8 mouse cellular contexts compared by ENCODE assay signal in the genomic region with DNA sequence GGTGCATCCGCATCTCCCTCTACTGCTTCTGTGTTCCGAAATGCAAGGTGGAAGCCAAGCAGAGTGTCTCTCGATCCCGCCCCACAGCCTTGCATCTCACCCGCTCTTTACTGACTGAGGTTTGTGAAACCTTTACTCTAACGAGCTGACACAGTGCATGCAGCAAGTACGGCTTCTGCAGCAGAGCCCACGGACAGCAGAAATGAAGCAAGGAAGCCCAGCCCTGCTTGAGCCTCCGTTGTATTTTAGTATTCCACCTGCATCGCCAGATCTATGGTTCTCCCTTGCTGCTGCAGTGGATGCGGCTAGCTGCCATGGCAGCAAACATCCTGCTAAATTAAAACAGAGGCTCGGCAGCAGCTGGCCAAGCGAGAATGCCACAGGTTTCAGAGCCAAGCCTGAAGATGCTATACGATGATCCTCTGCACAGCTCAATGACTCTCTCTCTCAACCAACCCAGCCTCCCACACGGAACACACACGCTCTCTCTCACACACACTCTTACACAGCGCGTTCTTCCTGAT.
A peak's percentile ranks its signal among the peaks of the same experiment; 100 is the strongest.
DNase-seq lines count a peak whose midpoint lies in the region; ATAC-seq lines count a peak whose summit lies in the region.

No protein-coding gene starts in this region.

- H3K36me3 ChIP-seq in heart, embryonic 13.5 days, result no peaks in the 10 kb centered on the region
- H3K36me3 ChIP-seq in hindbrain, embryonic 15.5 days, result no peaks in the 10 kb centered on the region
- H3K36me3 ChIP-seq in midbrain, embryonic 11.5 days (ENCODE audit: control insufficient read depth, insufficient read depth, low read length), result no peaks in the 10 kb centered on the region

- H3K4me2 ChIP-seq in heart, embryonic 13.5 days, result peak overlapping the region; percentile 58
- peak overlapping the region; percentile 60 for H3K4me2 ChIP-seq in hindbrain, embryonic 15.5 days
- H3K4me2 ChIP-seq in midbrain, embryonic 11.5 days, result peak overlapping the region; percentile 60

- no peak for ATAC-seq in heart, embryonic 13.5 days (ENCODE audit: extremely low read depth, insufficient number of reproducible peaks, low FRiP score, low TSS enrichment)
- ATAC-seq in hindbrain, embryonic 15.5 days (ENCODE audit: low FRiP score, low read depth), result peak; percentile 90
- ATAC-seq in midbrain, embryonic 11.5 days (ENCODE audit: low FRiP score), result peak; percentile 79

- H3K4me1 ChIP-seq in heart, embryonic 13.5 days, result no peaks in the 10 kb centered on the region
- H3K4me1 ChIP-seq in hindbrain, embryonic 15.5 days (replicated peaks), result peaks cover 15% of the 10 kb centered on the region; the same call in 1 of the 2 replicates
- no peaks in the 10 kb centered on the region for H3K4me1 ChIP-seq in midbrain, embryonic 11.5 days (ENCODE audit: control insufficient read depth, insufficient read depth, low read length)

- intact Hi-C loops in heart, postnatal 25 days (cut with DNase I), result no loop called here

- no peak overlapping the region for H3K27ac ChIP-seq in heart, embryonic 13.5 days (replicated peaks)
- H3K27ac ChIP-seq in hindbrain, embryonic 15.5 days (replicated peaks), result peak overlapping the region; percentile 91
- peak overlapping the region; percentile 36 for H3K27ac ChIP-seq in midbrain, embryonic 11.5 days (ENCODE audit: low read depth, low read length)

- H3K27me3 ChIP-seq in heart, embryonic 13.5 days (replicated peaks), result no peaks in the 10 kb centered on the region
- H3K27me3 ChIP-seq in hindbrain, embryonic 15.5 days, result no peaks in the 10 kb centered on the region
- H3K27me3 ChIP-seq in midbrain, embryonic 11.5 days (ENCODE audit: control insufficient read depth, insufficient read depth, low read length), result no peaks in the 10 kb centered on the region

- WGBS in heart, embryonic 13.5 days, result 39% methylated on average over 18 of the region's 18 CpGs
- WGBS in hindbrain, embryonic 15.5 days, result 9% methylated on average over 18 of the region's 18 CpGs
- WGBS in midbrain, embryonic 11.5 days, result 13% methylated on average over 18 of the region's 18 CpGs

- no peak overlapping the region for H3K9ac ChIP-seq in heart, embryonic 13.5 days
- H3K9ac ChIP-seq in hindbrain, embryonic 15.5 days, result peak overlapping the region; percentile 52
- H3K9ac ChIP-seq in midbrain, embryonic 11.5 days (ENCODE audit: low read length), result peak overlapping the region; percentile 44

- no peak for DNase-seq in heart, postnatal 25 days (ENCODE audit: low spot score)
- DNase-seq in embryo, embryonic 10 days (ENCODE audit: low spot score), result peak; percentile 32
- peak; percentile 92 for DNase-seq in midbrain, embryonic 11.5 days (ENCODE audit: low spot score, missing footprints)
- DNase-seq in gastrocnemius, postnatal 25 days, result no peak
- DNase-seq in adrenal gland, postnatal 14 days, result no peak
- no peak for DNase-seq in yolk sac, embryonic 10.5 days (ENCODE audit: low spot score)

- H3K9me3 ChIP-seq in heart, embryonic 13.5 days, result no peaks in the 10 kb centered on the region
- H3K9me3 ChIP-seq in hindbrain, embryonic 15.5 days, result no peaks in the 10 kb centered on the region
- no peaks in the 10 kb centered on the region for H3K9me3 ChIP-seq in midbrain, embryonic 11.5 days (ENCODE audit: control insufficient read depth, low read length)

- H3K4me3 ChIP-seq in heart, embryonic 13.5 days, result peak overlapping the region; percentile 26
- peak overlapping the region; percentile 44 for H3K4me3 ChIP-seq in hindbrain, embryonic 15.5 days
- H3K4me3 ChIP-seq in midbrain, embryonic 11.5 days (ENCODE audit: low read depth, low read length), result peak overlapping the region; percentile 35

Comparison
In these comparisons a context has a peak if more than half of its experiments do, and no peak if none do; other contexts are left out.
1. DNase-seq: peak in embryo, embryonic 10 days (single experiment) and midbrain, embryonic 11.5 days (single experiment); none in heart, postnatal 25 days (single experiment), gastrocnemius, postnatal 25 days (single experiment), adrenal gland, postnatal 14 days (single experiment) and yolk sac, embryonic 10.5 days (single experiment).
2. Peak in every context shown above with its lines, with median percentiles within 50 percentile points of each other: H3K4me2 ChIP-seq and H3K4me3 ChIP-seq.